Mouse (Mus musculus): ENCODE measurements around the gene Adat1.
A peak's percentile ranks its signal among the peaks of the same experiment; 100 is the strongest.

Gene Adat1

DNA sequence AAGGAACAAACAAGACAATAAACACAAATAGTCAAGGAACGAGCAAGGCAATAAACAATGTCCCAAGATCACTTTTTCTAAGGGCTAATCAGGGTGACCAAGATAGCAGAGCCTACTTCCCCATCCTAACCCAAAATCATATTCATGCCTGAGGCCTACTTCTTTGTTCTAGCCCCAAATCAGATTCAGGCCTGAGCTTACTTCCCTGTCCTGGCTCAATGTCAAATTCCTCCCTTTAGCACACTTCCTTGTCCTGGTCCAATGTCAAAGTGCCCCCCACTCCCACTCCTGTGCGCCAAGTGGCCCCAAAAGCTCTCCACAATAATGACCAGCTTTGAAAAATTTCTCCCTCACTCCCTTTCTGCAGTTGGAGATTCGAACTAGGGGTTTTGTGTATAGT is 54.9 kb downstream of the Adat1 start:
- no peak for DNase-seq

- DNase-seq: no peak
Measured at GRCm38 (mm10) chr8:111934201-111934600, 57.9 kb downstream of the Adat1 start.

GRCm38 (mm10) chr8:111933348-111934076 is 58.6 kb downstream of the Adat1 start, which contains the start of gene Tmem231:
Gene Tmem231, minus strand, starts transcription at chr8:111933881.
- DNase-seq: peak; percentile 94

DNA sequence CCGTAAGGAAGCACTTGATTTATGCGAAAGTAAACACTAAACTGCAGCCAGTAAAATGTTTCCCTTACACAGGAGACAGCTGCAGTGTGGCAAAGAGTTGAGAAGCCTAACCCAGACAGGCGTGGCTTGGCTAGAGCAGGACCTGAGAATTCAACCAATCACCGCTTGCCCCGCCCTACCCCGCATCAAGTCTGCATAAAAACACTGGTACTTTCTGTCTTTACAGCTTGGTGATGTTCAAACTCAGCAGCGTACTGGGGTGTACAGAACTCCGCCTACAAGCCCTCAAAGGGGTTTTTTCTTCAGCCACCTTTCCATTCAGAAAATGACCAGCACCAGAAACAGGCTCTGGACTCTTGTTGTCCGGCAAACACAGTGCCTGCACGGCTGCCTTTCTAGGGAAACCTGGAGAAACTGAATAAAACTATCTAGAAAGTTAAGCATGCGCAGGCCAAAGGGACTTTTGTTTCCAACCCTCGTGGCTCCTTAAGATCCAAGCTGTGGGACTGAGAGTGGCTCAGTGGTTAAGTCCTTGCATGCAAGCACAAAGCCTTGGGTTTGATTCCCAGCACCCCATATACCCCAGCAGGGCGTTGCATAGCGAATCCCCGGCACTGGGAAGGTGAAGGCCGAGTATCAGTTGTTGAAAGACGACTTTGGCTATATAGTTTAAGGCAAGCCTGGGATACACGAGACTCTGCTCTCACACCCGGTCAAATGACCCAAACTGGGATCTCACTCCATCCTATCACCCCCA is 59.3 kb downstream of the Adat1 start:
- DNase-seq: peak; percentile 66

- DNase-seq: no peak
Measured at GRCm38 (mm10) chr8:111931721-111932120, 60.4 kb downstream of the Adat1 start.

DNA sequence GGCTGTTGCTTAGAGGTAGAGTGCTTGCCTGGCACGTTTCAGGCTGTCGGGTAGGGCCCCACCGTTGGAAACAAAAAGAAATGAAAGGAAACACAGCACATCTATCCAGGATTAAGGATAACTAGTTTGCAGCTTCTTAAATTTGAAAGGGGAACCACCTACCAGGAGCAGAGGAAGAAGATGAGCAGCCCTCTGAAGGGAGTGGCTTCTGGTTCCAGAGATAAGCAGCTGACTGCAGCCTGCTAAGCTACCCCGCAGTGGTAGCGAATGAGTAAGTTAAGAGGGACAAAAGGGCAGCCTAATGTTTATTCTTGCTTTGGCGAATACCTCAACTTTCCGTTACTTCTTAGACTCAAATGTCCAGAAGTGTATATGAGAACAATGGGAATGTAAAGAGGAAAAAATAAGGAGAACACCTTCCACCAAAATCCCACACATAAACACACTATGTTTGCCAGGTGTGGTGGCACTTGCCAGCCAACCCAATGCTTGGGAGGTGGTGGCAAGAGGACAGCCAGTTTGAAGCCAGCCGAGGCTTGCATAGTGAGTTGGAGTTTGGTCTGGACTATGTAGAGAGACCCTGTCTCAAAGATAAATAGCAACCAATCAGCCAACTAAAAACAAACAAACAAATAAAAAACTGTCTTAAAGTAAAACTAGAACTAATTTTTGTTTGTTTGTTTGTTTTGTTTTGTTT is 62.3 kb downstream of the Adat1 start:
- no peak for DNase-seq

DNA sequence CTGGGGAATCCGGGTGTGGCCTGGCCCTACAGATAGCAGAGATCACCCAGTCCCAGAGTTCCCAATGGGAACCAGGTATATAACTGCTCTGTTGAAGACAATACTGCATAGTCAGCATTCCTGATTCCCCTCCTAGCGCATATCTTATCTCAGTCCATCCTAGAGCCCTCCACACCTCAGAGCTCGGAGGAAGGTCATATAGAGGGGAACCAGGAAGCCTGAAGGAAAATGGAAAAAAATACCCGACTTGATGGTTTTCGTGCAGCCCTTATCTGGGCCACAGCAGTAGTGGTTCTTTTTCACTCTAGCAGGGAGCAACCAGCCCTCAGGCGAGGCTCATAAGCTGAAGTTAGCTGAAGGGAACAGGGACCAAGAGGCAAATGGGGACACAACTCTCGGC is 67.1 kb downstream of the Adat1 start:
- no peak for DNase-seq

DNA sequence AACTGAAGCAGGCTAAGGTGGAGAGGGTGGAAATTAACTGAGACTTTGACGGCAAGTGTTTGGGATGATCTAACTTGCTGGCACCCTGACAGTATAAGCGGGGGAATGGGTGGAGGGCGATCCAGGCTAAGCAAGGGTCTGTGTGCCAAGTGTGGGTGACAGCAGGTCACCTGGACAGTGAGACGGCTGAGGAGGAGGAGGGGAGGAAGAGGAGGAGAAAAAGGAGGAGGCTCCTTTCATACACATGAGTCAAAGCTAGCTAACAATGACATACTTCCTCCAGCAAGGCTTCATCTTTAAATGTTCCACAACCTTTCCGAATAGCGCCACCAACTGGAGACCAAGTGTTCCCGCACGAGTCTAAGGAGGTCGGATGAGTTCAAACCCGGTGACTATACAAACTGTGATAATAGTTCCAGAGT is 68.7 kb downstream of the Adat1 start:
- DNase-seq: peak; percentile 75

DNA sequence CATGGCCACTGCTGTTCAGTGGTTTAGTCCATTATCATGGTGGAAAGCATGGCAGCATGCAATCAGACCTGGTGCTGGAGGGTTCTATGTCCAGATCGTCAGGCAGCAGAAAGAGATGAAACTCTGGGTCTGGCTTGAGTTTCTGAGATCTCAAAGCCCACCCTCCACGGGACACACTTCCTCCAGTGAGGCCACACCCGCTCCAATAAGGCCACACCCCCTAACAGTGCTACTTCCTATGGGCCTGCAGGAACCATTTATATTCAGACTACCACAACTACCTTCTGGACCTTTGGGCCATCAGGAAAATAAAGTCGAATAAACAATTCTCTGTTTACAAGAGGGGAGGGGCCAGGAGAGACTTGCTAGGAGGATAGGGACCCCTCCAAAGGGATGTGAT is 71.1 kb downstream of the Adat1 start:
- DNase-seq: no peak

DNA sequence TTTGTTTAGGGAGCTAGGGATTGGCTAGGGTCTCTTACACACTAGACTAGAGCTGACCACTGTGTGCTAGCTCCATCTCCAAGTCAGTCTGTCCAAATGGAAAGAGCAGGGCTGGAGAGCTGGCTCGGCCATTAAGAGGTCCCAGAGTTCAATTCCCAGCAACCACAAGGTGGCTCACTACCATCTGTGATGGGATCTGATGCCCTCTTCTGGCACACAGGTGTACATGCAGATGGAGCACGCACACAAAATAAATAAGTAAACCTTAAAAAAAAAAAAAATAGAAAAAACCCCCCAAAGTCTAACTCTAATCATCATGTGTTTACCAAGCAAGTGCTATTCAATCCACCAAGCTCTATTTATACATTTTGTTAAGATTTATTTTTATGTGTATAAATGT is 72.4 kb downstream of the Adat1 start:
- no peak for DNase-seq

Measured in cerebellum, adult 11-12 months (tissue).